Mouse (Mus musculus) right cerebral cortex, postnatal 14 days (tissue): ENCODE data around the gene Cachd1.

Experiments
- DNase-seq: peaks from one replicate; pipeline ENCODE4 v3.0.0; 2022

The Cachd1 gene

GRCm38 (mm10) chr4:100776043-100776870 lies at the start of gene Cachd1:
Gene Cachd1, plus strand, starts transcription at chr4:100776675.
- DNase-seq: peak; percentile 46

- DNase-seq: no peak
Measured at GRCm38 (mm10) chr4:100728896-100729479, 47.5 kb upstream of the Cachd1 start.

- no peak for DNase-seq
Measured at GRCm38 (mm10) chr4:100735098-100735935, 41.2 kb upstream of the Cachd1 start.

GRCm38 (mm10) chr4:100735936-100736349 lies 40.5 kb upstream of the Cachd1 start:
- DNase-seq: no peak

GRCm38 (mm10) chr4:100743615-100744014 lies 32.9 kb upstream of the Cachd1 start:
- no peak for DNase-seq

- DNase-seq: no peak
Measured at GRCm38 (mm10) chr4:100752278-100752677, 24.2 kb upstream of the Cachd1 start.

- DNase-seq: no peak
Measured at GRCm38 (mm10) chr4:100755632-100756031, 20.8 kb upstream of the Cachd1 start.

GRCm38 (mm10) chr4:100756499-100756898 lies 20.0 kb upstream of the Cachd1 start:
- DNase-seq: no peak

GRCm38 (mm10) chr4:100758265-100758898 lies 18.1 kb upstream of the Cachd1 start:
- DNase-seq: no peak

GRCm38 (mm10) chr4:100759603-100760002 lies 16.9 kb upstream of the Cachd1 start:
- no peak for DNase-seq

GRCm38 (mm10) chr4:100760416-100760815 lies 16.1 kb upstream of the Cachd1 start:
- DNase-seq: no peak

GRCm38 (mm10) chr4:100768606-100769005 lies 7.9 kb upstream of the Cachd1 start:
- no peak for DNase-seq

GRCm38 (mm10) chr4:100776871-100777375 lies 448 bp downstream of the Cachd1 start:
- peak; percentile 53 for DNase-seq

- DNase-seq: peak; percentile 13
Measured at GRCm38 (mm10) chr4:100777376-100778041, 1.0 kb downstream of the Cachd1 start.

GRCm38 (mm10) chr4:100778082-100778481 lies 1.6 kb downstream of the Cachd1 start:
- no peak for DNase-seq

GRCm38 (mm10) chr4:100779023-100779422 lies 2.5 kb downstream of the Cachd1 start:
- DNase-seq: no peak

- no peak for DNase-seq
Measured at GRCm38 (mm10) chr4:100779695-100780094, 3.2 kb downstream of the Cachd1 start.

- DNase-seq: no peak
Measured at GRCm38 (mm10) chr4:100780911-100781310, 4.4 kb downstream of the Cachd1 start.

GRCm38 (mm10) chr4:100782348-100782747 lies 5.9 kb downstream of the Cachd1 start:
- no peak for DNase-seq

GRCm38 (mm10) chr4:100782891-100783290 lies 6.4 kb downstream of the Cachd1 start:
- no peak for DNase-seq

GRCm38 (mm10) chr4:100787201-100787600 lies 10.7 kb downstream of the Cachd1 start:
- DNase-seq: no peak

- DNase-seq: no peak
Measured at GRCm38 (mm10) chr4:100790176-100790575, 13.7 kb downstream of the Cachd1 start.
